Comparison of ENCODE assay signal across 8 mouse cellular contexts in genomic region chr4:57294971-57295656, GRCm38 (mm10). TPM values are rescaled to one million over a fixed set of nuclear protein-coding genes. Genes with fewer than 3 reads are reported as not detected.
A peak's percentile ranks its signal among the peaks of the same experiment; 100 is the strongest.
DNase-seq lines count a peak whose midpoint lies in the region; ATAC-seq and TF ChIP-seq lines count a peak whose summit lies in the region.

No protein-coding gene starts in this region.

- TF ChIP-seq CTCF in E14TG2a.4 (conservative IDR thresholded peaks at IDR 0.05; ENCODE audit: low read length): no peak
- TF ChIP-seq CTCF in left cerebral cortex, adult 2 months (IDR thresholded peaks at IDR 0.05): no peak

- DNase-seq in adrenal gland, adult 18-20 months (ENCODE audit: low spot score in 2 of 2): peak; percentile 71 to 84
- peak; percentile 95 for DNase-seq in fibroblast of lung, adult 2 months (ENCODE audit: low read depth)
- no peak for DNase-seq in right cerebral cortex, postnatal 36 days (ENCODE audit: low spot score in 2 of 2)
- no peak for DNase-seq in left cerebral cortex, adult 2 months (ENCODE audit: extremely low spot score in 1 of 2, low spot score in 2 of 2)

- H3K4me1 ChIP-seq in E14TG2a.4 (replicated peaks; ENCODE audit: low read depth, low read length): peaks cover 84% of the 10 kb centered on the region
- peaks cover 35% of the 10 kb centered on the region for H3K4me1 ChIP-seq in intestine, embryonic 16.5 days (ENCODE audit: control insufficient read depth, insufficient read depth, low read length)
- peaks cover 43% of the 10 kb centered on the region for H3K4me1 ChIP-seq in megakaryocyte, embryonic 14.5 days

- peaks cover 8% of the 10 kb centered on the region; the same call in 1 of the 2 replicates for H3K27me3 ChIP-seq in E14TG2a.4 (ENCODE audit: insufficient read depth, low read length)
- no peaks in the 10 kb centered on the region for H3K27me3 ChIP-seq in intestine, embryonic 16.5 days (replicated peaks; ENCODE audit: control insufficient read depth, insufficient read depth, low read length)
- H3K27me3 ChIP-seq in megakaryocyte, embryonic 14.5 days (replicated peaks): peaks cover 14% of the 10 kb centered on the region

- peak overlapping the region; percentile 35 for H3K4me3 ChIP-seq in E14TG2a.4 (replicated peaks; ENCODE audit: low read length)
- H3K4me3 ChIP-seq in intestine, embryonic 16.5 days (ENCODE audit: low read length): no peak overlapping the region
- H3K4me3 ChIP-seq in megakaryocyte, embryonic 14.5 days (replicated peaks): peak overlapping the region; percentile 86
- no peak overlapping the region for H3K4me3 ChIP-seq in left cerebral cortex, adult 2 months

- H3K27ac ChIP-seq in intestine, embryonic 16.5 days (ENCODE audit: low read length): peak overlapping the region; percentile 24; the same call in 1 of the 2 replicates
- no peak overlapping the region for H3K27ac ChIP-seq in left cerebral cortex, adult 2 months

- intact Hi-C loops in left cerebral cortex, adult 2 months (cut with DNase I): no loop called here

- ATAC-seq in intestine, embryonic 16.5 days: peak; percentile 46; the same call in 1 of the 2 replicates
- ATAC-seq in inflammation-experienced regulatory T-cells, adult 6 months: no peak

- no peak overlapping the region; the same call in 1 of the 2 replicates for H3K9ac ChIP-seq in intestine, embryonic 16.5 days (ENCODE audit: low read depth, low read length)

- WGBS in intestine, embryonic 16.5 days: 42% methylated on average over 9 of the region's 9 CpGs

- H3K9me3 ChIP-seq in E14TG2a.4 (ENCODE audit: low read length): no peaks in the 10 kb centered on the region
- no peaks in the 10 kb centered on the region for H3K9me3 ChIP-seq in intestine, embryonic 16.5 days (ENCODE audit: control insufficient read depth, low read length)
- no peaks in the 10 kb centered on the region for H3K9me3 ChIP-seq in megakaryocyte, embryonic 14.5 days

- peaks cover 23% of the 10 kb centered on the region for H3K36me3 ChIP-seq in E14TG2a.4 (ENCODE audit: insufficient read depth, low read length)
- no peaks in the 10 kb centered on the region for H3K36me3 ChIP-seq in intestine, embryonic 16.5 days (ENCODE audit: control insufficient read depth, insufficient read depth, low read length)
- H3K36me3 ChIP-seq in megakaryocyte, embryonic 14.5 days (replicated peaks; ENCODE audit: low read length): peaks cover 1% of the 10 kb centered on the region

- peak overlapping the region; percentile 8; the same call in 1 of the 2 replicates for H3K4me2 ChIP-seq in intestine, embryonic 16.5 days (ENCODE audit: low read depth, low read length)

RNA-seq across cellular contexts. Expression of gene Ptpn3, which starts 6.5 kb away (rescaled TPM):
- 10 to 100 TPM; 12.2 to 24.8 TPM for total RNA-seq in adrenal gland, adult 18-20 months (2021)
- 8.5 and 10.1 TPM in 2 replicates for polyA plus RNA-seq in intestine, embryonic 16.5 days (2015; fragmentation: Nextera tagmentation; extraction: Ambion mirVana)
- polyA plus RNA-seq in megakaryocyte, embryonic 14.5 days (2012; ENCODE audit: insufficient read depth, low replicate concordance): 0.07 TPM in 1 of 2 replicates, not detected in the other
- polyA plus RNA-seq in inflammation-experienced regulatory T-cells, adult 6 months (2017; shearing (Covaris generic)): 1 to 10 TPM in 2 of 3 experiments, under 1 TPM in 1; 0.98 to 3.4 (median 2.8) TPM
- 10 to 100 TPM; 68.4 to 77.7 TPM for total RNA-seq in left cerebral cortex, adult 2 months (2021)

Comparison
In these comparisons a context has a peak if more than half of its experiments do, and no peak if none do; other contexts are left out.
1. H3K4me3 ChIP-seq: peak in E14TG2a.4 (single experiment) and megakaryocyte, embryonic 14.5 days (single experiment); none in intestine, embryonic 16.5 days (single experiment) and left cerebral cortex, adult 2 months (single experiment).
2. DNase-seq: peak in adrenal gland, adult 18-20 months (2 of 2) and fibroblast of lung, adult 2 months (single experiment); none in right cerebral cortex, postnatal 36 days (0 of 2) and left cerebral cortex, adult 2 months (0 of 2).